In the genomic region with DNA sequence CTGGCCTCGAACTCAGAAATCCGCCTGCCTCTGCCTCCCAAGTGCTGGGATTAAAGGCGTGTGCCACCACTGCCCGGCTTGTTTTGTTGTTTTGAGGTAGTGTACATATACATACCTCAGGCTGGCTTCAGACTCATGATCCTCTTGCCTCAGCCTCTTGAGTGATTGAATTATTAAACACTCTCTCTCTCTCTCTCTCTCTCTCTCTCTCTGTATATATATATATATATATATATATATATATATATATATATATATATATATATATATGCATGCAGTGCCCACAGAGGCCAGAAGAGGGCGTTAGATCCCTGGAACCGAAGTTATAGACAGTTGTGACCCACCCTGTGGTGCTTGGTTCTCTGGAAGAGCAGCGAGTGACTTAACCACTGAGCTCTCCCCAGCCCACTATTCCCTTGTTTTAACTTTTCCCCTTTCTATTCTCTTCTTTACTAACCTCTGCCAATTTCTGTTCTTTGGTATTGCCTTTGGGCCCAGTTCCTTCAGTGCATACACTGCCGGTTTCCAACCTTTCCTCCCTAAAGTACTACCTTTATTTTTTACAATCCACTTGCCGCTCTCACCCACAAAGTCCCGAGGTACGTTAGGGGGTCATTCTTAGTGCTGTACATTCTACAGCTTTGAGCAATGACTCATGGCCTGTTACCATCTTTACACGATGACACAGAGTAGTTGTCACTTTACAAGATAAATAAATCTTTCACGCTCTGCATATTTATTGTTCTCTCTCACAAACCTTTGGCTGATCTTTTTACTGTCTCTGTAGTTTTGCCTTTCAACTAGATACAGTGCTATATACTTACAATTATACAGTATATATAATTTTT, we compare ENCODE assay signal across 15 mouse cellular contexts. TPM values are rescaled to one million over a fixed set of nuclear protein-coding genes. Genes with fewer than 3 reads are reported as not detected.
DNase-seq lines count a peak whose midpoint lies in the region; ATAC-seq and TF ChIP-seq lines count a peak whose summit lies in the region.
"Had no signal": no experiment of that assay in that cellular context is flagged by ENCODE, and none has a peak within 500 bp of the region (broad histone marks: within the 10 kb centered on the region; RNA-seq: fewer than 3 reads in every experiment).

No protein-coding gene starts in this region.

- DNase-seq in CD4-positive, CD25-positive, alpha-beta regulatory T cell, adult 2 months (ENCODE audit: low read depth, low spot score) = peak; percentile 56
- DNase-seq in liver, postnatal 0 days = no peak
- DNase-seq in R1 (ENCODE audit: low read depth, low spot score) = peak; percentile 63
- DNase-seq in splenic B cell, adult 2 months (ENCODE audit: low read depth, low spot score) = peak; percentile 62
- no peak for DNase-seq in heart, adult 11 months
- DNase-seq in thymus, postnatal 36 days = no peak
- DNase-seq: adrenal gland, postnatal 25 days; cerebellum, adult 11 months; kidney, postnatal 4 days; liver, embryonic 13.5 days; right cerebral cortex, postnatal 14 days had no signal

- no peaks in the 10 kb centered on the region for H3K27me3 ChIP-seq in liver, postnatal 0 days (ENCODE audit: insufficient read depth, low read length)
- peaks cover 13% of the 10 kb centered on the region for H3K27me3 ChIP-seq in liver, embryonic 12.5 days (replicated peaks)
- no peaks in the 10 kb centered on the region for H3K27me3 ChIP-seq in splenic B cell, adult 2 months (ENCODE audit: control insufficient read depth, insufficient read depth, low read length, poor library complexity, severe bottlenecking)
- H3K27me3 ChIP-seq: liver, embryonic 13.5 days had no signal

- H3K36me3 ChIP-seq in liver, postnatal 0 days (replicated peaks; ENCODE audit: insufficient read depth, low read length) = no peaks in the 10 kb centered on the region
- H3K36me3 ChIP-seq in liver, embryonic 12.5 days = no peaks in the 10 kb centered on the region
- H3K36me3 ChIP-seq in splenic B cell, adult 2 months (ENCODE audit: control insufficient read depth, insufficient read depth, low read length, poor library complexity, severe bottlenecking) = no peaks in the 10 kb centered on the region
- H3K36me3 ChIP-seq: liver, embryonic 13.5 days had no signal

- H3K9me3 ChIP-seq in liver, postnatal 0 days (ENCODE audit: low read length) = no peaks in the 10 kb centered on the region
- H3K9me3 ChIP-seq in liver, embryonic 12.5 days (replicated peaks) = no peaks in the 10 kb centered on the region
- H3K9me3 ChIP-seq: liver, embryonic 13.5 days; megakaryocyte, embryonic 14.5 days had no signal

- no peak overlapping the region for H3K27ac ChIP-seq in liver, postnatal 0 days (ENCODE audit: low read depth)
- H3K27ac ChIP-seq in liver, embryonic 12.5 days = no peak overlapping the region
- H3K27ac ChIP-seq: liver, embryonic 13.5 days had no signal

- TF ChIP-seq EP300 in liver, postnatal 0 days (IDR thresholded peaks at IDR 0.05; ENCODE audit: low read depth) = no peak

- 72% methylated on average over 13 of the region's 13 CpGs for WGBS in liver, postnatal 0 days (ENCODE audit: insufficient replicate concordance)
- 65% methylated on average over 13 of the region's 13 CpGs for WGBS in liver, embryonic 12.5 days (ENCODE audit: insufficient replicate concordance)

- H3K9ac ChIP-seq in liver, postnatal 0 days (replicated peaks) = no peak overlapping the region
- no peak overlapping the region for H3K9ac ChIP-seq in liver, embryonic 12.5 days
- H3K9ac ChIP-seq: liver, embryonic 13.5 days had no signal

- H3K4me1 ChIP-seq in liver, postnatal 0 days (ENCODE audit: insufficient read depth) = no peaks in the 10 kb centered on the region
- H3K4me1 ChIP-seq in liver, embryonic 12.5 days = peaks cover 21% of the 10 kb centered on the region; the same call in 1 of the 2 replicates

- no peak overlapping the region for H3K4me2 ChIP-seq in liver, postnatal 0 days (ENCODE audit: low read depth, low read length)
- H3K4me2 ChIP-seq in liver, embryonic 12.5 days = no peak overlapping the region
- H3K4me2 ChIP-seq: liver, embryonic 13.5 days had no signal

- no peak overlapping the region for H3K4me3 ChIP-seq in liver, postnatal 0 days (ENCODE audit: low read depth, low read length)
- H3K4me3 ChIP-seq in liver, embryonic 12.5 days = no peak overlapping the region
- H3K4me3 ChIP-seq: liver, embryonic 13.5 days; megakaryocyte, embryonic 14.5 days had no signal

- no peak for ATAC-seq in CD4-positive, CD25-positive, alpha-beta regulatory T cell, adult 4 months
- ATAC-seq in liver, postnatal 0 days = no peak
- ATAC-seq in liver, embryonic 12.5 days = no peak
- ATAC-seq: inflammation-experienced regulatory T-cells, adult 6 months had no signal

- peak; percentile 31 for TF ChIP-seq CTCF in liver, postnatal 0 days (IDR thresholded peaks at IDR 0.05; ENCODE audit: low read depth)

RNA-seq across cellular contexts. Expression of gene Eml4, which starts 13.5 kb away (rescaled TPM):
- 10 to 100 TPM; 15.6 to 15.8 TPM for polyA plus RNA-seq in CD4-positive, CD25-positive, alpha-beta regulatory T cell, adult 4 months (2017; shearing (Covaris generic))
- 3.8 and 4.7 TPM in 2 replicates for polyA plus RNA-seq in liver, postnatal 0 days (2015; fragmentation: Nextera tagmentation; extraction: Ambion mirVana)
- polyA plus RNA-seq in liver, embryonic 12.5 days (2016; fragmentation: Nextera tagmentation; extraction: Ambion mirVana) = 13.5 and 15.1 TPM in 2 replicates

Comparison
In these comparisons a context has a peak if more than half of its experiments do, and no peak if none do; other contexts are left out.
1. DNase-seq: peak in CD4-positive, CD25-positive, alpha-beta regulatory T cell, adult 2 months (single experiment), R1 (single experiment) and splenic B cell, adult 2 months (single experiment); none in liver, postnatal 0 days (single experiment), heart, adult 11 months (single experiment) and thymus, postnatal 36 days (0 of 2).